25 mouse cellular contexts compared by ENCODE assay signal in genomic region chrX:107255486-107256227, GRCm38 (mm10). TPM values are rescaled to one million over a fixed set of nuclear protein-coding genes. Genes with fewer than 3 reads are reported as not detected.
DNase-seq lines count a peak whose midpoint lies in the region; TF ChIP-seq lines count a peak whose summit lies in the region.
"Had no signal": no experiment of that assay in that cellular context is flagged by ENCODE, and none has a peak within 500 bp of the region (broad histone marks: within the 10 kb centered on the region; RNA-seq: fewer than 3 reads in every experiment).

TSS of gene Gpr174 (plus strand) at chrX:107255878.

- no peaks in the 10 kb centered on the region for H3K9me3 ChIP-seq in CH12.LX (replicated peaks; ENCODE audit: low read length)
- H3K9me3 ChIP-seq: embryonic facial prominence, embryonic 10.5 days had no signal

- 0 out of 2 replicates have a peak, but pooled peaks have one; percentile 47 for TF ChIP-seq EP300 in CH12.LX (IDR thresholded peaks at IDR 0.05; ENCODE audit: low read length)

- peak within 1 kb of the TSS; percentile 63; the same call in 1 of the 2 replicates for H3K9ac ChIP-seq in CH12.LX (ENCODE audit: insufficient read depth, low read depth)

- no peaks in the 10 kb centered on the region for H3K36me3 ChIP-seq in CH12.LX (replicated peaks in 1 of 2; ENCODE audit: control insufficient read depth in 1 of 2, insufficient read depth in 1 of 2, low read length in 1 of 2)
- H3K36me3 ChIP-seq: embryonic facial prominence, embryonic 10.5 days had no signal

- peak within 1 kb of the TSS; percentile 94 for H3K27ac ChIP-seq in CH12.LX (ENCODE audit: insufficient read depth, low read depth)
- H3K27ac ChIP-seq: embryonic facial prominence, embryonic 10.5 days; gastrocnemius, adult 2 months; stomach, postnatal 0 days had no signal

- in situ Hi-C loops in CH12.LX (cut with MboI; ENCODE audit: low pct_ligation_motif_present, low pct_unique_long_range_greater_than_20kb, low sequenced_read_pairs) = no loop called here

- H3K4me1 ChIP-seq in CH12.LX (ENCODE audit: control insufficient read depth in 1 of 2, insufficient read depth in 2 of 2) = peaks cover 0 to 20% of the 10 kb centered on the region in 2 experiments; a peak in 1 of 4 replicates
- H3K4me1 ChIP-seq: embryonic facial prominence, embryonic 10.5 days had no signal

- no peak for TF ChIP-seq RAD21 in CH12.LX (IDR thresholded peaks at IDR 0.05; ENCODE audit: low read depth, low read length)

- peaks cover 9% of the 10 kb centered on the region for H3K79me2 ChIP-seq in CH12.LX (replicated peaks; ENCODE audit: control insufficient read depth, extremely low read depth, insufficient read depth, poor library complexity, severe bottlenecking)

- H3K27me3 ChIP-seq in CH12.LX (replicated peaks) = no peaks in the 10 kb centered on the region

- no peak for TF ChIP-seq CTCF in CH12.LX (conservative IDR thresholded peaks at IDR 0.05 in 1 of 2, IDR thresholded peaks at IDR 0.05 in 1 of 2; ENCODE audit: low read depth in 2 of 2, low read length in 2 of 2)

- TF ChIP-seq POLR2A in CH12.LX (IDR thresholded peaks at IDR 0.05; ENCODE audit: low read depth, low read length) = no peak

- dilution Hi-C loops in CH12.LX (cut with MboI; ENCODE audit: extremely low pct_ligation_motif_present, extremely low pct_unique_long_range_greater_than_20kb, low sequenced_read_pairs) = no loop called here

- H3K4me2 ChIP-seq in CH12.LX (ENCODE audit: insufficient read depth, low read depth, poor library complexity, severe bottlenecking) = peak within 1 kb of the TSS; percentile 44
- H3K4me2 ChIP-seq: heart, embryonic 11.5 days; midbrain, embryonic 11.5 days had no signal

- DNase-seq in A20 (ENCODE audit: low read depth, low spot score) = peak; percentile 62
- DNase-seq in CH12.LX (ENCODE audit: extremely low read depth) = peak; percentile 46
- peak; percentile 66 for DNase-seq in induced T-regulatory cell, adult 2 months (ENCODE audit: low read depth)
- DNase-seq in naive thymus-derived CD4-positive, alpha-beta T cell, adult 2 months (ENCODE audit: low read depth) = peak; percentile 53
- DNase-seq in urinary bladder, adult 18-20 months (ENCODE audit: low spot score in 2 of 2) = no peak
- DNase-seq in heart, adult 8-10 months (ENCODE audit: low spot score) = no peak
- DNase-seq in kidney, postnatal 14 days = no peak
- DNase-seq: adrenal gland, postnatal 25 days; cerebellum, adult 8-10 months; gastrocnemius, adult 2 months; heart, postnatal 10 days; kidney, adult 8-10 months; kidney, postnatal 25 days; left cerebral cortex, postnatal 4 days; liver; right cerebral cortex, postnatal 25 days; thymus, postnatal 4 days had no signal

- peak within 1 kb of the TSS; percentile 49 to 85 (median 62) for H3K4me3 ChIP-seq in CH12.LX (replicated peaks in 1 of 3; ENCODE audit: low read depth in 2 of 3, low read length in 2 of 3, poor library complexity in 1 of 3)
- H3K4me3 ChIP-seq: embryonic facial prominence, embryonic 10.5 days; gastrocnemius, adult 2 months had no signal

TF ChIP-seq in CH12.LX, 34 proteins besides CTCF, POLR2A, EP300 and RAD21:
- TF ChIP-seq JUND (conservative IDR thresholded peaks at IDR 0.05; ENCODE audit: low read depth, low read length) (peak; percentile 67; the same call in 1 of the 2 replicates), UBTF (IDR thresholded peaks at IDR 0.05; ENCODE audit: low read depth, low read length) (no peak), CHD2 (IDR thresholded peaks at IDR 0.05; ENCODE audit: low read length) (no peak), MEF2A (IDR thresholded peaks at IDR 0.05; ENCODE audit: borderline replicate concordance, low read depth, low read length) (peak; percentile 65; the same call in 1 of the 2 replicates), TCF12 (IDR thresholded peaks at IDR 0.05; ENCODE audit: low read depth, low read length) (0 out of 2 replicates have a peak, but pooled peaks have one; percentile 24), ELF1 (IDR thresholded peaks at IDR 0.05; ENCODE audit: low read depth, low read length) (peak; percentile 5; the same call in 1 of the 2 replicates), ZC3H11A (IDR thresholded peaks at IDR 0.05; ENCODE audit: low read depth, low read length) (no peak), IRF4 (IDR thresholded peaks at IDR 0.05; ENCODE audit: low read depth, low read length) (peak; percentile 47; the same call in 1 of the 2 replicates), BHLHE40 (IDR thresholded peaks at IDR 0.05; ENCODE audit: low read depth, low read length) (0 out of 2 replicates have a peak, but pooled peaks have one; percentile 23), TBP (conservative IDR thresholded peaks at IDR 0.05; ENCODE audit: low read depth, low read length) (0 out of 2 replicates have a peak, but pooled peaks have one; percentile 76), ETS1 (conservative IDR thresholded peaks at IDR 0.05; ENCODE audit: low read depth, low read length) (peak; percentile 33)

RNA-seq across cellular contexts. Expression of gene Gpr174, which starts in this region (rescaled TPM):
- total RNA-seq in CH12.LX (2012; rRNA removed) = 8.5 and 13.3 TPM in 2 replicates
- total RNA-seq in CH12.LX (2014; rRNA removed) = 30.3 and 39.3 TPM in 2 replicates
- polyA plus RNA-seq in CH12.LX (2012; ENCODE audit: insufficient read length, low read depth) = 15.2 and 16.2 TPM in 2 replicates
- total RNA-seq in heart, adult 8-10 months (2022) = under 1 TPM in 2 of 4 experiments, not detected in 2; 0.32 to 0.46 TPM
- total RNA-seq: adrenal gland, postnatal 25 days; gastrocnemius, adult 2 months; left cerebral cortex, adult 18-20 months had no signal
- polyA plus RNA-seq: embryonic facial prominence, embryonic 10.5 days; forebrain, embryonic 11.5 days; hindbrain, embryonic 11.5 days; neural tube, embryonic 14.5 days had no signal

Comparison
In these comparisons a context has a peak if more than half of its experiments do, and no peak if none do; other contexts are left out.
1. RNA of gene Gpr174 (total RNA-seq): 8.5 to 39.3 TPM in CH12.LX; 0.32 to 0.46 TPM in heart, adult 8-10 months; every median in the first group is over 4 times any median in the second.
2. DNase-seq: peak in A20 (single experiment), CH12.LX (single experiment), induced T-regulatory cell, adult 2 months (single experiment) and naive thymus-derived CD4-positive, alpha-beta T cell, adult 2 months (single experiment); none in urinary bladder, adult 18-20 months (0 of 2), heart, adult 8-10 months (single experiment) and kidney, postnatal 14 days (single experiment).